Mouse (Mus musculus): Measurements from ENCODE around the gene Map2k6. TPM values are rescaled to one million over a fixed set of nuclear protein-coding genes. Genes with fewer than 3 reads are reported as not detected.

The Map2k6 gene
- polyA plus RNA-seq, 1 experiment from 2014 or later: 27.3 TPM

GRCm38 (mm10) chr11:110544419-110545210, 145.7 kb downstream of the Map2k6 start:
- Histone ChIP-seq H3K4me1 (ENCODE audit: control insufficient read depth, insufficient read depth, low read length) (no peaks in the 10 kb centered on the region), H3K9me3 (ENCODE audit: control insufficient read depth, low read depth, low read length) (no peaks in the 10 kb centered on the region), H3K4me2 (replicated peaks; ENCODE audit: low read depth, low read length) (no peak overlapping the region), H3K9ac (replicated peaks; ENCODE audit: low read depth, low read length) (no peak overlapping the region), H3K4me3 (ENCODE audit: low read depth, low read length) (no peak overlapping the region), H3K27ac (ENCODE audit: low read length) (no peak overlapping the region), H3K36me3 (ENCODE audit: control insufficient read depth, insufficient read depth, low read length) (no peaks in the 10 kb centered on the region), H3K27me3 (ENCODE audit: control insufficient read depth, insufficient read depth, low read length) (no peaks in the 10 kb centered on the region)
- no peak for ATAC-seq (ENCODE audit: insufficient number of reproducible peaks, insufficient read depth, low FRiP score, low read depth)
- WGBS: 87% methylated on average over 11 of the region's 11 CpGs

GRCm38 (mm10) chr11:110545416-110545815, 146.5 kb downstream of the Map2k6 start:
- Histone ChIP-seq H3K27me3 (ENCODE audit: control insufficient read depth, insufficient read depth, low read length) (no peaks in the 10 kb centered on the region), H3K36me3 (ENCODE audit: control insufficient read depth, insufficient read depth, low read length) (no peaks in the 10 kb centered on the region), H3K9ac (replicated peaks; ENCODE audit: low read depth, low read length) (no peak overlapping the region), H3K4me2 (replicated peaks; ENCODE audit: low read depth, low read length) (no peak overlapping the region), H3K4me3 (ENCODE audit: low read depth, low read length) (no peak overlapping the region), H3K9me3 (ENCODE audit: control insufficient read depth, low read depth, low read length) (no peaks in the 10 kb centered on the region), H3K27ac (ENCODE audit: low read length) (no peak overlapping the region), H3K4me1 (ENCODE audit: control insufficient read depth, insufficient read depth, low read length) (no peaks in the 10 kb centered on the region)
- no peak for ATAC-seq (ENCODE audit: insufficient number of reproducible peaks, insufficient read depth, low FRiP score, low read depth)
- WGBS: 71% methylated on average over 3 of the region's 3 CpGs

- ATAC-seq (ENCODE audit: insufficient number of reproducible peaks, insufficient read depth, low FRiP score, low read depth): no peak
- no peak overlapping the region for H3K4me2 ChIP-seq (replicated peaks; ENCODE audit: low read depth, low read length)
- no peak overlapping the region for H3K4me3 ChIP-seq (ENCODE audit: low read depth, low read length)
- H3K27me3 ChIP-seq (ENCODE audit: control insufficient read depth, insufficient read depth, low read length): no peaks in the 10 kb centered on the region
- no peak overlapping the region for H3K27ac ChIP-seq (ENCODE audit: low read length)
- no peaks in the 10 kb centered on the region for H3K4me1 ChIP-seq (ENCODE audit: control insufficient read depth, insufficient read depth, low read length)
- 76% methylated on average over 12 of the region's 12 CpGs for WGBS
- no peaks in the 10 kb centered on the region for H3K9me3 ChIP-seq (ENCODE audit: control insufficient read depth, low read depth, low read length)
- no peaks in the 10 kb centered on the region for H3K36me3 ChIP-seq (ENCODE audit: control insufficient read depth, insufficient read depth, low read length)
- no peak overlapping the region for H3K9ac ChIP-seq (replicated peaks; ENCODE audit: low read depth, low read length)
Observed at GRCm38 (mm10) chr11:110551471-110551967, 152.6 kb downstream of the Map2k6 start.

GRCm38 (mm10) chr11:110562320-110563081, 163.6 kb downstream of the Map2k6 start:
- H3K4me2 ChIP-seq (replicated peaks; ENCODE audit: low read depth, low read length): no peak overlapping the region
- H3K36me3 ChIP-seq (ENCODE audit: control insufficient read depth, insufficient read depth, low read length): no peaks in the 10 kb centered on the region
- no peaks in the 10 kb centered on the region for H3K27me3 ChIP-seq (ENCODE audit: control insufficient read depth, insufficient read depth, low read length)
- no peaks in the 10 kb centered on the region for H3K4me1 ChIP-seq (ENCODE audit: control insufficient read depth, insufficient read depth, low read length)
- no peak for ATAC-seq (ENCODE audit: insufficient number of reproducible peaks, insufficient read depth, low FRiP score, low read depth)
- no peaks in the 10 kb centered on the region for H3K9me3 ChIP-seq (ENCODE audit: control insufficient read depth, low read depth, low read length)
- H3K4me3 ChIP-seq (ENCODE audit: low read depth, low read length): no peak overlapping the region
- WGBS: 87% methylated on average over 12 of the region's 12 CpGs
- H3K27ac ChIP-seq (ENCODE audit: low read length): no peak overlapping the region
- H3K9ac ChIP-seq (replicated peaks; ENCODE audit: low read depth, low read length): no peak overlapping the region

DNA sequence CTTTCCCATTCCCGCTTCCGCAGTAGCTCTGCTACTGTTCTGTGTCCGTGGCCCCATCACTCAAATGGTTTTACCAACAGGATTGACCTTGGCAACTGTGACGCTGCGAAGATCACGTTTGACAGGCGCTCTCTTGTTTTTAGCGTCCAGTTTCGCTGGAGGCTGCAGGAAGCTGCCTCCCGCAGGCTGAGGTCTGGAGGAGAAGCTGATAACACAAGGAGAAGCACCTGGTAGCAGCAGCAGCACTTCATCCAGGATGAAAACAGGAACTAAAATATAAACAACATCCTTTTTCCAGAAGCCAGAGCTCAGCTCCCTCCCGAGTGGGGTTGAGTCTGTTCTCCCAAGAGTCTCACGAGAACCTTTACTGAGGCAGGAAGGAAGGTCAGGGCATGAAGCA, 164.3 kb downstream of the Map2k6 start:
- Histone ChIP-seq H3K9ac (replicated peaks; ENCODE audit: low read depth, low read length) (no peak overlapping the region), H3K36me3 (ENCODE audit: control insufficient read depth, insufficient read depth, low read length) (no peaks in the 10 kb centered on the region), H3K4me3 (ENCODE audit: low read depth, low read length) (no peak overlapping the region), H3K4me2 (replicated peaks; ENCODE audit: low read depth, low read length) (no peak overlapping the region), H3K9me3 (ENCODE audit: control insufficient read depth, low read depth, low read length) (no peaks in the 10 kb centered on the region), H3K27ac (ENCODE audit: low read length) (no peak overlapping the region), H3K27me3 (ENCODE audit: control insufficient read depth, insufficient read depth, low read length) (no peaks in the 10 kb centered on the region), H3K4me1 (ENCODE audit: control insufficient read depth, insufficient read depth, low read length) (no peaks in the 10 kb centered on the region)
- ATAC-seq (ENCODE audit: insufficient number of reproducible peaks, insufficient read depth, low FRiP score, low read depth): no peak
- WGBS: 27% methylated on average over 12 of the region's 12 CpGs

DNA sequence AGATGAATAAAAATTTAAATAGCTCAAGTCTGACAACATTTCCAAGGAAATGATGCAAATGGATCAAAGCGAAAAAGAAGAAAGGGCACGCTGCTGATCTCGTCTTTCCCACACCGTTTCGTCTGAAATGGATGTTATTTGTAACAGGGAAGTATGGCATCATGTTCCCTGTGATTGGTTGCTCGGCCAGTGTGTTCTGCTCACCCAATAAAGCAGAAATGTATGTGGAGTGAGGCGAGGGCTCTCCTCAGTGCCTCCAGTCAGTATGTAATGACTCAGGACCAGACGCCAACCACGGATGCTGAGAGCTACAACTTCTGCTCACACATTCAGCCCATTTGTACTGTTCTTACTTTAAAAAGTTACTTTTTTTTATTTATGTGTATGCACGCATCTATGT, 164.9 kb downstream of the Map2k6 start:
- no peaks in the 10 kb centered on the region for H3K4me1 ChIP-seq (ENCODE audit: control insufficient read depth, insufficient read depth, low read length)
- H3K4me2 ChIP-seq (replicated peaks; ENCODE audit: low read depth, low read length): no peak overlapping the region
- no peaks in the 10 kb centered on the region for H3K36me3 ChIP-seq (ENCODE audit: control insufficient read depth, insufficient read depth, low read length)

DNA sequence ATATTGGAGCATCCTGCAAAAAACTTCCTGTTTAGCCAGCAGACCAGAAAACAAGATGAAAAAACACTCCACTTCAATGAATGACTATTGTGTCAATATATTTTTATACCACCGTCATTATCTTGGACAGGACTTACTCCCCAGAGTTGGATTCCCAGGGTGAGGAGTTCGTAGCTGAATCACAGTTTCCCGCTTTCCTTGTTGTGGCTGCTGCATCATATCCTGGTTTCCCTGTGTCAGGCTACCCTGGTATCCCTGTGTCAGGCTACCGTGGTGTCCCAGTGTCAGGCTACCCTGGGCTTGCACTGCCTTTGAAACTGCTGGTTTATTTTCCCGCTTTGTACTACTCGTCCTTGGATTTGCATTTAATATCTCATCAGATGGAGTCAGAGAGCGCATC, 167.4 kb downstream of the Map2k6 start:
- no peaks in the 10 kb centered on the region for H3K4me1 ChIP-seq (ENCODE audit: control insufficient read depth, insufficient read depth, low read length)
- no peaks in the 10 kb centered on the region for H3K9me3 ChIP-seq (ENCODE audit: control insufficient read depth, low read depth, low read length)
- H3K4me2 ChIP-seq (replicated peaks; ENCODE audit: low read depth, low read length): no peak overlapping the region
- 87% methylated on average over 7 of the region's 7 CpGs for WGBS
- no peak overlapping the region for H3K9ac ChIP-seq (replicated peaks; ENCODE audit: low read depth, low read length)
- no peaks in the 10 kb centered on the region for H3K27me3 ChIP-seq (ENCODE audit: control insufficient read depth, insufficient read depth, low read length)
- no peak overlapping the region for H3K4me3 ChIP-seq (ENCODE audit: low read depth, low read length)
- ATAC-seq (ENCODE audit: insufficient number of reproducible peaks, insufficient read depth, low FRiP score, low read depth): no peak
- H3K27ac ChIP-seq (ENCODE audit: low read length): no peak overlapping the region
- H3K36me3 ChIP-seq (ENCODE audit: control insufficient read depth, insufficient read depth, low read length): no peaks in the 10 kb centered on the region

More for the DNA sequence above, 164.9 kb downstream of the Map2k6 start:
- no peaks in the 10 kb centered on the region for H3K9me3 ChIP-seq (ENCODE audit: control insufficient read depth, low read depth, low read length)
- ATAC-seq (ENCODE audit: insufficient number of reproducible peaks, insufficient read depth, low FRiP score, low read depth): no peak
- WGBS: 79% methylated on average over 10 of the region's 10 CpGs
- no peaks in the 10 kb centered on the region for H3K27me3 ChIP-seq (ENCODE audit: control insufficient read depth, insufficient read depth, low read length)
- no peak overlapping the region for H3K4me3 ChIP-seq (ENCODE audit: low read depth, low read length)
- no peak overlapping the region for H3K9ac ChIP-seq (replicated peaks; ENCODE audit: low read depth, low read length)
- H3K27ac ChIP-seq (ENCODE audit: low read length): no peak overlapping the region

DNA sequence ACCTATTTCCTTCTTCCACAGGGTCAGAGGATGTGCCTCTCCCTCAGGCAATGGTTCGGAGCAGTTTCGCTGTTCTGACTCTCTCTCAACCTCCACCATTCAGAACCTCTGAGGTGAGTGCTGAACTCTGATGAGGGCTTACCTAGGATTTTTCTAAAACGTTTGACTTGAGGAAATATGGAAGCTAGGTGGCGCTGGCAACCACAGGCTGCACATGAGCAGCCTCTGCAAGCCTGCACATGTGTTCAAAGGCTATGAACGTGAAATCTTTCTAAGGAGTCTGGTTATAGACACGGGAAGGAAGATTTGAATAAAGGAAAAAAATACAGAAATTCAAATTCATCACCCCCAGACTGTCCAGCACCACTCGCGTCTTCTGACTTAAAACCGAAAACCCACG, 173.6 kb downstream of the Map2k6 start:
- WGBS: 53% methylated on average over 10 of the region's 10 CpGs
- no peak overlapping the region for H3K4me2 ChIP-seq (replicated peaks; ENCODE audit: low read depth, low read length)
- H3K27ac ChIP-seq (ENCODE audit: low read length): no peak overlapping the region
- no peaks in the 10 kb centered on the region for H3K27me3 ChIP-seq (ENCODE audit: control insufficient read depth, insufficient read depth, low read length)
- no peaks in the 10 kb centered on the region for H3K4me1 ChIP-seq (ENCODE audit: control insufficient read depth, insufficient read depth, low read length)
- H3K4me3 ChIP-seq (ENCODE audit: low read depth, low read length): no peak overlapping the region
- H3K9ac ChIP-seq (replicated peaks; ENCODE audit: low read depth, low read length): no peak overlapping the region
- H3K9me3 ChIP-seq (ENCODE audit: control insufficient read depth, low read depth, low read length): no peaks in the 10 kb centered on the region
- ATAC-seq (ENCODE audit: insufficient number of reproducible peaks, insufficient read depth, low FRiP score, low read depth): no peak
- no peaks in the 10 kb centered on the region for H3K36me3 ChIP-seq (ENCODE audit: control insufficient read depth, insufficient read depth, low read length)

Measured in stomach, embryonic 14.5 days (tissue).